Mouse (Mus musculus) intestine, postnatal 0 days (tissue): ENCODE measurements at regions not wholly inside any gene's neighbourhood (a gene's known extent, or its start where the extent isn't known, plus 50 kb on each side); places are given as distances from the start of the nearest gene placed in this dataset.

Experiments used
- ATAC-seq: fragments of 200-750 bp; cut with Nextera tagmentation; 2 replicates; pipeline ENCODE4 v1.8.0; 2017; ENCODE audit warnings: mild to moderate bottlenecking, moderate TSS enrichment, moderate library complexity
- H3K27ac ChIP-seq: fragments of 300-500 bp; sonication (generic); 2 replicates; pipeline ENCODE4 v1.5.1; 2014; ENCODE audit warnings: mild to moderate bottlenecking, low read depth, low read length, moderate library complexity
- H3K27me3 ChIP-seq: fragments of 300-500 bp; sonication (generic); replicated peaks from 2 replicates; pipeline ENCODE4 v1.6.1; 2014; ENCODE audit warnings: low read length, mixed read lengths; ENCODE audit not compliant: control insufficient read depth, insufficient read depth
- H3K36me3 ChIP-seq: fragments of 300-500 bp; sonication (generic); 2 replicates; pipeline ENCODE4 v1.6.1; 2014; ENCODE audit warnings: mild to moderate bottlenecking, moderate library complexity; ENCODE audit not compliant: control insufficient read depth, insufficient read depth
- H3K4me1 ChIP-seq: fragments of 300-500 bp; sonication (generic); replicated peaks from 2 replicates; pipeline ENCODE4 v1.6.1; 2014; ENCODE audit warnings: antibody characterized with exemption, low read length, mixed read lengths; ENCODE audit not compliant: control insufficient read depth, insufficient read depth
- H3K4me2 ChIP-seq: fragments of 300-500 bp; sonication (generic); replicated peaks from 2 replicates; pipeline ENCODE4 v1.6.1; 2014; ENCODE audit warnings: low read depth, mild to moderate bottlenecking, moderate library complexity
- H3K4me3 ChIP-seq: fragments of 300-500 bp; sonication (generic); 2 replicates; pipeline ENCODE4 v1.5.1; 2014; ENCODE audit warnings: low read depth, low read length
- H3K9ac ChIP-seq: fragments of 300-500 bp; sonication (generic); 2 replicates; pipeline ENCODE4 v1.6.1; 2014; ENCODE audit warnings: mild to moderate bottlenecking, low read depth, low read length
- H3K9me3 ChIP-seq: fragments of 300-500 bp; sonication (generic); 2 replicates; pipeline ENCODE4 v1.6.1; 2016; ENCODE audit warnings: mixed run types; ENCODE audit not compliant: control insufficient read depth
- CTCF ChIP-seq: sonication (generic); IDR thresholded peaks from 2 replicates; pipeline ENCODE4 v1.5.1; 2016; ENCODE audit warnings: low read depth, mild to moderate bottlenecking, control low read depth, antibody characterized with exemption, moderate library complexity
- WGBS: fragments of 180-500 bp; shearing (Covaris S2); extraction: QIAGEN DNeasy Blood & Tissue Kit; methylation state at CpG from one replicate; pipeline ENCODE4 v1.1.7; 2014; 5-methylcytosine and 5-hydroxymethylcytosine counted together

DNA sequence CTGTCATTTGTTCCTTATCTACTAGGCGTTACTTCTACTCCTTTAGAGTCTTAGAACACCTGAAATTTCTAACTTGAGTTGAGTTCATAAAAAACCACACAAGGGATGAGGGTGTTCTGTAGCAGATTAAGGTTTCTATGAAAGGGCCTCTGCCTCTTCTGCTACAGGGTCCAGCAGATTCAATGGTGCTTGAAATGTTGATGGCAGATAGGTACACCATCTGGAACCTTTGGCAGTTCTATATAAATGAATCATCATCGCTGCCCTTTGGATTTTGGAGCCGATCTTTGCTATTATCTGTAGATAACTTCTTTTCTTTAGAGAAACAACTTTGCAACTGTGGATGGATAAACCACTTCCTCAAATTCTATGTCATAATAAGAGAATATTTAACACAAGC lies 483.9 kb upstream of the Pappa start:
- no peak overlapping the region for H3K4me2 ChIP-seq
- no peak overlapping the region for H3K9ac ChIP-seq
- H3K9me3 ChIP-seq: no peaks in the 10 kb centered on the region
- H3K4me1 ChIP-seq: no peaks in the 10 kb centered on the region
- H3K36me3 ChIP-seq: no peaks in the 10 kb centered on the region
- no peak overlapping the region for H3K4me3 ChIP-seq
- ATAC-seq: no peak
- no peaks in the 10 kb centered on the region for H3K27me3 ChIP-seq
- no peak overlapping the region for H3K27ac ChIP-seq
- 86% methylated on average over 3 of the region's 3 CpGs for WGBS
- TF ChIP-seq CTCF: no peak

DNA sequence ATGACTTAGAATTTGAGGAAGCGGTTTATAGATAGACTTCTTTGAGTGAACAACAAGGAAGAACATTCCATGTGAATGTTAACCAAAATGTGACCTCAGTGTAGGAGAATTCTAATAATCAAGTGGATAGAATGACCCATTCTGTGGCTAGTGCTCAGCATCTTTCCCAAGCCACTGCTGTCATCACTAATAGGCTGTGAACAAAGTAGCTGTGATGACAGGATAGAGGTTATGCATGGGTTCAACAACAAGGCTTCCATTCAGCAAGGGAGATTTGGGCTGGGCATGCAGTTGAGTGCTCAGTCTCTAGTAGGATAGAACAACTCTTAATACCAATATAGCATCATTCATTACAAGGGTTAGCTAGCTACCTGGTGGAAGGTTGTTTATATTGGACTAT lies 483.0 kb upstream of the Pappa start:
- Histone ChIP-seq H3K36me3 (no peaks in the 10 kb centered on the region), H3K9ac (no peak overlapping the region), H3K27ac (no peak overlapping the region), H3K27me3 (no peaks in the 10 kb centered on the region), H3K4me3 (no peak overlapping the region), H3K9me3 (no peaks in the 10 kb centered on the region), H3K4me2 (no peak overlapping the region), H3K4me1 (no peaks in the 10 kb centered on the region)
- no peak for TF ChIP-seq CTCF
- no peak for ATAC-seq
- WGBS: 76% methylated on average over 1 of the region's 1 CpGs

DNA sequence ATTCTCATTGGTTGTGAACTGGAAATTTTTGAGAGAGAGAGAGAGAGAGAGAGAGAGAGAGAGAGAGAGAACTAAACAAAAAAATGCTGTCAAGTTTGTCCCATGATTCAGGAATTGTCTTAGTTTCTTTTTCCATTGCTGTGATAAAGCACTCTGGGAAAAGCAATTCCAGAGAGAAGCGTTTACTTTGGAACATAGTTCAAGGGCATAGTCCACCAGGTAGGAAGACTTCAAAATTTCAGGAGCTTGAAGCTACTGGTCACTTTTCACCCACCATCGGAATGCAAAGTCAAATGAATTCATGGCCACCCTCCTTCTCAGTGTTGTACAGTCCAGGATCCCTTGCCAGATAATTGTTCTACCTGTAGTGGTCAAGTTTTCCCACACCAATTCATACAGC lies 478.8 kb upstream of the Pappa start:
- H3K4me3 ChIP-seq: no peak overlapping the region
- no peak for ATAC-seq
- H3K4me1 ChIP-seq: no peaks in the 10 kb centered on the region
- no peaks in the 10 kb centered on the region for H3K27me3 ChIP-seq
- H3K9ac ChIP-seq: no peak overlapping the region
- H3K9me3 ChIP-seq: no peaks in the 10 kb centered on the region
- 68% methylated on average over 2 of the region's 2 CpGs for WGBS
- no peak overlapping the region for H3K4me2 ChIP-seq
- no peaks in the 10 kb centered on the region for H3K36me3 ChIP-seq
- no peak overlapping the region for H3K27ac ChIP-seq
- no peak for TF ChIP-seq CTCF

DNA sequence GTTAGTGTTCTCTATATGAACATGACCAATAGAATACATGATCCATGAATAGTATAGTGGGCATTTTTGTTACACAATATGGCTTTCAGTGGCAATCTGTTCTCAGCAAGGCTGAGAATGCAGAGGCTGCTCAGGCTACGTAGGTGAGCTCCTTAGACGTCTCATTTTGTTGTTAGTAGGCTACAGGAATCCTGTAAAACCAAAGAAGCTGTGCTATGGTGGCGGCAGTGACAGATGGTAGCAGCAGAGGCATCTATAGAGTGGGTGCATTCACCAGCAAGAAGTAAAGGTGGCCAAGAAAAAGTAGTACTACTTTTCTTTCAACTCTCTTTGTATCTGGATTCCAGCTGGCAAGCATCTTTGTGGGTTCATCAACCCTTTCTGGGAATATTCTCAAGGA lies 469.8 kb upstream of the Pappa start:
- H3K9ac ChIP-seq: no peak overlapping the region
- 82% methylated on average over 3 of the region's 3 CpGs for WGBS
- no peak for ATAC-seq

DNA sequence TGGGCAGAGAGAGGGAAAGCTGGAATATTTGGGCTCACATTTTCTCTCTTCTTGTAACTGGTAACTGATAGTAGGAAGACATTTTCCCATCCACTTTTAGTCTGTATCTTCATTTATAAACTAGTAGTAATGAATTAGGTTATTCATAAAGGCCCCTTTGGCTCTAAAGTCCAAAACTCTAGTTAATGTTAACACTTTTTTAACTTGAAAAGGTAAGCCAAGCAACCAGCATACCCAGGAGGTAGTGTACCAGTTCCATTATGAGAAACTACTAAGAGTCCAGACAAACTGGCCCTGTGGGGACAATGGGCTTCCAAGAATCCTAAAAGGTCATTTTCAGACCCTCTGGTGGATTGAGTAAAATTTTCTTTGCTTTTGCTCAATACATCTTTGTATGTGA lies 468.4 kb upstream of the Pappa start:
- Histone ChIP-seq H3K27ac (no peak overlapping the region), H3K36me3 (no peaks in the 10 kb centered on the region), H3K4me3 (no peak overlapping the region), H3K4me1 (no peaks in the 10 kb centered on the region), H3K27me3 (no peaks in the 10 kb centered on the region), H3K9me3 (no peaks in the 10 kb centered on the region), H3K4me2 (no peak overlapping the region), H3K9ac (no peak overlapping the region)
- TF ChIP-seq CTCF: no peak
- no peak for ATAC-seq

More for the DNA sequence above, 469.8 kb upstream of the Pappa start:
- Histone ChIP-seq H3K27ac (no peak overlapping the region), H3K4me2 (no peak overlapping the region), H3K36me3 (no peaks in the 10 kb centered on the region), H3K27me3 (no peaks in the 10 kb centered on the region), H3K4me3 (no peak overlapping the region), H3K9me3 (no peaks in the 10 kb centered on the region), H3K4me1 (no peaks in the 10 kb centered on the region)
- no peak for TF ChIP-seq CTCF

DNA sequence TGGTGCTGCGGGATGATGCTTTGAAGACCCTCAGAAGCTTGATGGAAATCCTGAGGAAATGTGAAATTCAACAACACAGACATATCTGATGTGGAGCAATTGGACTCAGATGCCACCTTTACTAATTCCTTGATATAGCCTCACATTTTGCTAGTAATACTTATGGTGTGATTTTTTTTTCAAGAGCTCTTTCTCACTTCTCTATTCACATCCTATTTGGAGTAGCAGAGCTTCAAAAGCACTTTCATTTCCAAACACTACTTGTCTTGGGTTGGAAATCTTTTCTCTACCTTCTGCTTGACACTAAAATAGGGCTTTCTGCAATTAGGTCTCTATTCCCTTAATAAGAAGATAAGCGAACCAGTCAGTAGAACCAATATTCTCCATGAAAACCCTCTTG lies 460.3 kb upstream of the Pappa start:
- no peak overlapping the region for H3K27ac ChIP-seq
- no peak overlapping the region for H3K9ac ChIP-seq
- no peak for ATAC-seq
- H3K4me2 ChIP-seq: no peak overlapping the region
- H3K27me3 ChIP-seq: no peaks in the 10 kb centered on the region
- H3K9me3 ChIP-seq: no peaks in the 10 kb centered on the region
- no peak for TF ChIP-seq CTCF
- 83% methylated on average over 2 of the region's 2 CpGs for WGBS
- no peaks in the 10 kb centered on the region for H3K36me3 ChIP-seq
- no peaks in the 10 kb centered on the region for H3K4me1 ChIP-seq
- no peak overlapping the region for H3K4me3 ChIP-seq

DNA sequence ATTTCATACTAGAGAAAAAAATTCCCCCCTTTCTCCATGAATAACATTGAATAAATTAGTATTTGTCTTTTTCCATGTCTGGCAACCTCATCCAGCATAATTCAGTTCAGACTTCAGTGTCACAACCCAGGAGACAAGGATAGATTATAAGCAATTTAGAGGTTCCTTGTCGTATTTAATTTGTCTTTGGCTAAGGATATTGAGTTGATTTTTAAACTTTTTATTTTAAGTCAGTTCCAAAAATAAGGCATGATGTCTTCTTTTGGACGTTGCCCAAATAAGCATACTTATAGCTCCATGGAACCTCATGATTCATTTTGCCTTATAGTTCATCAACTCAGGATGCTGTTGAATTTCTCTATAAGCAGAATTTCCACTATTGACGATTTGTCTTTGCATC lies 456.0 kb upstream of the Pappa start:
- Histone ChIP-seq H3K4me1 (no peaks in the 10 kb centered on the region), H3K27ac (no peak overlapping the region), H3K27me3 (no peaks in the 10 kb centered on the region), H3K4me3 (no peak overlapping the region), H3K9me3 (no peaks in the 10 kb centered on the region), H3K36me3 (no peaks in the 10 kb centered on the region), H3K9ac (no peak overlapping the region), H3K4me2 (no peak overlapping the region)
- no peak for TF ChIP-seq CTCF
- WGBS: 73% methylated on average over 3 of the region's 3 CpGs
- no peak for ATAC-seq
